Mouse (Mus musculus): ENCODE results near the gene Uqcrh.

DNA sequence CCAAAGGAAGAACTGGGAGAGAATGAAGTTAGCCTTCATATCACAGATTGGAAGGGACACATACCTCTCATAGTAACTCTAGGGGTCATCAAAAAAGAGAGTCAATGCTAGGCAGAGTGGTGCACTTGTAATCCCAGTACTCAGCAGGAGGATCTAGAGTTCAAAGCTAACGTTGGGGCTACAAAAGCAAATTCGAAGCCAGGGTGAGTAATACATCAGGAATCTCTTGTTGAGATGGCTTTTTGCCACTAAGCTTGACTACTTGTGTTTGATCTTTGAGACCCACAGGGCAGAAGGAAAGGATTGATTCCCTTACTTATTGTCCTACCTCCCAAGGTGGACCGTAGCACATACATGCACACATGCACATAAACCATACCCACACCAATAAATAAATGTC is 25.7 kb downstream of the Uqcrh start:
- TF ChIP-seq CTCF (IDR thresholded peaks at IDR 0.05; ENCODE audit: extremely low read depth, insufficient read length, insufficient replicate concordance, low read depth, low read length): no peak
- no peak for TF ChIP-seq POLR2A (IDR thresholded peaks at IDR 0.05; ENCODE audit: low read depth, low read length)

All from small intestine, adult 2 months (tissue).